Mouse (Mus musculus) adrenal gland (tissue): ENCODE data around the gene Wdpcp.
"Not testable (repeated sequence)": the region's sequence is repeated elsewhere in the genome, so short reads cannot be mapped to it uniquely, and the experiment has no call there.

ENCODE experiments used
- intact Hi-C: fragments of 180-260 bp; cut with DNase I; formaldehyde crosslinking; loops from one replicate; pipeline ENCODE4 v1.15.1; 2025
- long read RNA-seq, 2 experiments: library from polyadenylated mRNA; unstranded; transcript quantifications; one replicate each; pipeline ENCODE4 v2.0.0; 2020; ENCODE audit warnings: borderline replicate concordance in 1 of 2; ENCODE audit not compliant: insufficient replicate concordance in 1 of 2

The Wdpcp gene
- long read RNA-seq, experiment 1, transcript Wdpcp-201 (18 exons, 2,792 nt) = major isoform, 8 of 18 reads
- long read RNA-seq, experiment 1, partial matches to known transcripts = 0 of 18 reads
- long read RNA-seq, experiment 1, other reads (novel, unspliced or antisense) = 10 of 18 reads
- long read RNA-seq, experiment 2, transcript Wdpcp-201 (18 exons, 2,792 nt) = major isoform, 7 of 11 reads
- long read RNA-seq, experiment 2, partial matches to known transcripts = 1 of 11 reads
- long read RNA-seq, experiment 2, other reads (novel, unspliced or antisense) = 3 of 11 reads

- intact Hi-C loops = no loop called here
Measured at GRCm38 (mm10) chr11:21571700-21572381, at the start of gene Wdpcp, which contains the start of gene Mdh1. TSS of gene Wdpcp (plus strand) at chr11:21572235. TSS of gene Mdh1 (minus strand) at chr11:21572367.

DNA sequence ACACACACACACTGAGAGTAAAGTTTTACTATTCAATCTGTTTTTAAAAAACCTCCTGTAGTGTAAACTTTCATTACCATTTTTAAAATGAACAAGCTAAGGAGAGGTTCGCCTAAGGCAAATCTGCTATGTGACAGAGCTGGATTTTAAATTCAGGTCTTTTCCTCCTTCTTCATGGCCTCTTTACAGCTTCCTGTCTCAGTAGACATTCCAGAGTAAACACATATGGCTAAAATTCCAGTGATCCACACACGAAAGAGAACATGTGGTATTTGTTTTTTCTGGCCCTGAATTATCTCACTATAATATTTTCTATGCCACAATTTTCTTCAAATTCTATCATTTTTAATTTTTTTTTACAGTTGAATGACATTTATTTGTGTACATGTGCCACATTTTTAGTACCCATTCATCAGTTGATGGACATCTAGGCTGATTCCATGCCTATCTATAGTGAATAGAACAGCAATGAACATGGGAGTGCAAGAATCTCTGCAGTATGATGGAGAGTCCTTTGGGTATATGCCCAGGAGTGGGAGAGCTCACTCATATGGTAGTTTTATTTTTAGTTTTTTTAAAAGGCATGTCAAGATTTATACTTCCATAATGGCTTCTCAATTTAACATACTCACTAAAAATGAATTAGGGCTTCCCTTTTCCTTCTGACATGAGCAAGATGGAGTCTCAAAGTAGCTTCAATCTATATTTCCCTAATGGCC, 43.2 kb upstream of the Wdpcp start:
- intact Hi-C loops = no loop called here

GRCm38 (mm10) chr11:21530856-21531255, 41.2 kb upstream of the Wdpcp start:
- intact Hi-C loops = not testable (repeated sequence)

DNA sequence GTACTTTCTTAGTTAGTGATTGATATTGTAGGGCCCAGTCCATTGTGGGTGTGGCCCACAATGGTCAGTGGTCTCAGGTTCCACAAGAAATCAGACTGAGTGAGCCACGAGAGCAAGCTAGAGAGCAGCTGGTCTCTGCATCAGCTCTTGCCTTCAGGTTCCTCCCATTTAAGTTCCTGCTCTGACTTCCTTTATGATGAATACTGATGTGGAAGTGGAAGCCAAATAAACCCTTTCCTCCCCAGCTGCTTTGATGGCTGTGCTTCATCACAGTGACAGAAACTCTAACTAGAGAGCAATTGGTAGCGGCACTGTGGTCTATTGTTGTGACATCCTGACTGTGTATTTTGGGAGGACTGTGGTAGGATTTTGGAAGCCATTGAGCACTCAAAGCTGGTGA, 32.0 kb upstream of the Wdpcp start:
- intact Hi-C loops = no loop called here

GRCm38 (mm10) chr11:21540622-21541021, 31.4 kb upstream of the Wdpcp start:
- intact Hi-C loops = no loop called here

DNA sequence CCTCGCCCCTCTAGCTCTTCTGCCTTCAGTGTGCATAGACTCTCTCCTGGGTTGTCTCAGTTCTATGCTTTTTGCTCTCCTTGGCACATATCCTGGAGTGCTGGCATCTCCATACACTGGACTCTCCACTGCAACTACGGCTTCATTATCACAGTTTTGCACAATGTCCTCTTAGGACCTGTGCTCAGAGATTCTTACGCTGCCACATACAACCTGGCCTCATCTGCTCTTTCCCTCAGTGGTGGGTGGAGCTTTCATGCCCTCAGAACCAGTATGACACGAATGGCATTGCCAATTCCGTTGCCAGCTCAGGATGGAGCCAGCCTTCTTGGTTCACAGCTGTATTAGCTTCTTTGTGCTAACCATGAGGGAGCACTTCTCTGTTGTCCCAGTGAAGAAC, 29.3 kb upstream of the Wdpcp start:
- intact Hi-C loops = no loop called here

- intact Hi-C loops = no loop called here
Measured at GRCm38 (mm10) chr11:21545021-21545420, 27.0 kb upstream of the Wdpcp start.

DNA sequence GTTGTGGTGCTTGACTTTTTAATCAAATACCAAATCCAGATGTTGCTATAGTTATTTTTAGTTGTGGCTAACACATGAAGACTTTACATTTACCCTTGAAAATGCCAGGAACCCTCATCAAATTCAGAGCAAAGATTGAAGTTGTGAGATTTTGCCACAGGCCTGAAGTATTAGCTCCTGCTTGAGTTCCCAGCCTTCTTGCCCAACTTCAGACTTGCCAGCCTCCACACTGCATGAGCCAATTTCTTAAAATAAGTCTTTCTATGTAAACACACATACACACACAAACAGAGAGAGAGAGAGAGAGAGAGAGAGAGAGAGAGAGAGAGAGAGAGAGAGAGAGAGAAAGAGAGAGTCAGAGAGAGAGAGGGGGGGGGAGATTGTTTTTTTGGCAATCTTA, 26.1 kb upstream of the Wdpcp start:
- intact Hi-C loops = no loop called here

GRCm38 (mm10) chr11:21546671-21547070, 25.4 kb upstream of the Wdpcp start:
- intact Hi-C loops = no loop called here

GRCm38 (mm10) chr11:21547518-21547917, 24.5 kb upstream of the Wdpcp start:
- intact Hi-C loops = no loop called here

DNA sequence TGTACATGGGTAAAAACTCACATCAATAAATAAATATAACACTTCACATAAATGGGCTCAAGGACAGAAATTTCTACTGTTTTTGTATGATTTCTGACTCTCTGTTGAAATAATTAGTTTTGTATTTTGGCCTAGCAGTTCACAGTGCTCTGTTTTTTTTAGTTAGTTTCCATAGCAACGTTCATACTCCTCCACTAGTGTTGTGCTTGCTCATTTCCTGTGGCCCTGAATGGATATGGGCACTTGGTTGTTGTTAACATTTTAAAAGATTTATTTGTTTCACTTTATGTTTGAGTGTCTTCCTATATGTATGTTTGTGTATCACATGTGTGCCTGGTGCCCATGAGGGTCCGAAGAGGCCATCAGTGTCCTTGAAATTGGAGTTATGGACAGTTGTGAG, 23.0 kb upstream of the Wdpcp start:
- intact Hi-C loops = no loop called here

DNA sequence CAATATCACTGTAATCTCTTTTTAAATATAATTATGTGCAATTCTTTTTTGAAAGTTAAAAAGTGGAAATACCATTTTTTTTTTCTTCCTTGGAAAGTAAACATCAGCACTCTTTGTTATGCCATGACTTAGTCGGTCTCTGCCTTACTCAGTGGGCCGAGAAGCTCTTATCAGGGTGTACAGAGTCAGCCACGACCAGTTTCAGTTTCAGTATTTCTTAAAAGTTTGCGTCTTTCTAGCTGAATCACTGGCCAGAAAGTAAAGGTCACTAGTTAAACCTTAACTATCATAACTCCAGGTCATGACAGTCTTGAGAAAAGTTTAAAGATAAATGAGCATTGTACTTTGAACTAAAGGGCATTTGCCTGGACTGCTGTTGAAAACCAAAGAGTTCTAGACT, 22.3 kb upstream of the Wdpcp start:
- intact Hi-C loops = no loop called here

- intact Hi-C loops = no loop called here
Measured at GRCm38 (mm10) chr11:21550222-21551173, 21.5 kb upstream of the Wdpcp start.

DNA sequence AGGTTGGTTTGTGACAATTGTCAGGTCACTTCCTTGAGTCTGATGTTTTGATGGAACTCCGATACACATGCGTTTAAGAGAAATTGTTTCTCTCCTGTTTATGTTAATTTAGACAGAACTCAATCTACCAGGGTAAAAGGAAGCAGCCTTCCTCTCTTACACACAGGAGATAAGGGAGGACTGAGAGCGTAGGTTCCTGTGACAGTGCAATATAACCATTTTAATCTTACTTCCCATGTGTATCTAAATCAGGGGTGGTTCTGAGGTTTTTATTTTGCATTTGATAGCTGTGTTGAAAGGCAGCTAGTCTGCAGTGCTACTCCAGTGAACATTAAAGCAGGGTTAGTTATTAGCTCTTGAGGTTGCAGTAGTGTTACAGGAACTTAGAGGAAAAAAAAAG, 20.0 kb upstream of the Wdpcp start:
- intact Hi-C loops = no loop called here

DNA sequence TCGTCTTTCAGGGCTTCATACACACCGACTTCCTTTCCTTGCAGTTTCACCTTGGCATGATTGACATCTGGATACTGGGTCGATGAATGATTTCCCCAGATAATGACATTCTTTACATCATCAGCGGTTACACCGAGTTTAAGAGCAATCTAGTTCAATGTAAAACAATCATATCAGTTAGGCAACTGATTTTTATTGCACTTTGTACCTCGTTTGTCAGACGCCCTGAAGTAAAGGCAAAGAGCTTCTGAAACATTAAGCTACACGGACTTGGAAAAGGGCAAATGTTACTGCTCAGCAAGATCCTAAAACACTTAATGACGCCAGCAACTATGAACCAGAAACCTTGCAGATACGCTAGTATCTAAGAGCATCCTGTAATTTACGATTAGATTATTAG, 12.3 kb upstream of the Wdpcp start:
- intact Hi-C loops = no loop called here

GRCm38 (mm10) chr11:21561347-21561746, 10.7 kb upstream of the Wdpcp start:
- intact Hi-C loops = no loop called here

DNA sequence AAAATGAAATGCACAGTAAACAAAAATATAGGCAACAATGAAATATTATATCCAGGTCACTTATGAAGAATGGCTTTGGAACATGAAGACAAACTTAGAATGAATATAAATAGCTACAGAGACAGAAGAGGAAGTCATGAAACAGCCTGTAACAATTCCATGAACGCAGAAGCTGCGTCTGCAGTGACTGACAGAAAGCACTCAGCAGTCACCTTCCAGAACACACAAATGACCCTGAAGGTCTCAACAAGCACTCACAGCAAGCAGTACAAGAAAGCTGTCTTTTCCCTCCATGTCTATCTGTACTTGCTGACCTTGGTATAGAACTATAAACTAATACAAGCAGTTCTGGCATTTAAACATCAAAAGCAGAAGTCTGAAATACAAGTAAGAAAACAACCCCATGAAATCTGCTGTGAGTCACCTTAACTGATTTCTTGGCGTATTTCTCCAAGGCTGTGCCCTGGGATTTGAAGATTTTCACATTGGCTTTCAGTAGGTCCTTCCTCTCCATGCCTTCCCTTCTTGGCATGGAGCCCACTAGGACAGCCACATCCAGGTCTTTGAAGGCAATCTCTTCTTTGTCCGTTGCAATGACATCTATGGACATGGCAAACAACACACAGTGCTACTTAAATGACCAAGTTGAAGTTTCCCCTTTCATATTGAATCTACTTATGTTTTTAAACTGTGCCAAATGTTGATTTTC, 8.3 kb upstream of the Wdpcp start:
- intact Hi-C loops = no loop called here

- intact Hi-C loops = no loop called here
Measured at GRCm38 (mm10) chr11:21564681-21565405, 7.2 kb upstream of the Wdpcp start.

DNA sequence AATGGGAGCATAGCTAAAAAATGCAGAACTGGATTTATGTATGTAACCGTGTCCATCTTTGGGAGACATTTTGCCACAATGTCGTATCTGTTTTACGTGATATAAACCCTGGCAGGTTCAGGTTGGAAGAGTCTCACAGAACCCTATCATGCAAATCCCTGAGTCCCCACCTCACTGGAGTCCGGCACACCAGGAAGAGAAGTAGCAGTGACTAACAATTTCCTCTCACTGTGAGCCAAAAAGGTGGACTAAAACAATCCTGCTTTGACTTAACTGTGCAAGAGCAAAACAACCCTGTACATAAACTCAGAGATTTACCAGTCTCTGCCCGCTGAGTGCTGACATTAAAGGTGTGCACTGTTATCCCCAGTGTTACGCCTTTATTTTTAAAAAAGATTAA, 5.1 kb upstream of the Wdpcp start:
- intact Hi-C loops = no loop called here

GRCm38 (mm10) chr11:21567733-21568132, 4.3 kb upstream of the Wdpcp start:
- intact Hi-C loops = no loop called here
